In genomic region chr17:11432593-11432992, GRCm38 (mm10) we compare ENCODE assay signal across 27 mouse cellular contexts.
A peak's percentile ranks its signal among the peaks of the same experiment; 100 is the strongest.
DNase-seq lines count a peak whose midpoint lies in the region; ATAC-seq and TF ChIP-seq lines count a peak whose summit lies in the region.
"Had no signal": no experiment of that assay in that cellular context is flagged by ENCODE, and none has a peak within 500 bp of the region (broad histone marks: within the 10 kb centered on the region; RNA-seq: fewer than 3 reads in every experiment).

No protein-coding gene starts in this region.

- no peaks in the 10 kb centered on the region for H3K4me1 ChIP-seq in hindbrain, postnatal 0 days (ENCODE audit: insufficient read depth, low read length)
- H3K4me1 ChIP-seq in hindbrain, embryonic 12.5 days, result no peaks in the 10 kb centered on the region
- H3K4me1 ChIP-seq in midbrain, postnatal 0 days (ENCODE audit: insufficient read depth, low read length), result no peaks in the 10 kb centered on the region
- no peaks in the 10 kb centered on the region for H3K4me1 ChIP-seq in midbrain, embryonic 14.5 days (ENCODE audit: control insufficient read depth, insufficient read depth, low read length)
- H3K4me1 ChIP-seq: embryonic facial prominence, embryonic 15.5 days; heart, embryonic 12.5 days; heart, embryonic 15.5 days; hindbrain, embryonic 15.5 days; intestine, embryonic 15.5 days had no signal

- no peaks in the 10 kb centered on the region for H3K9me3 ChIP-seq in hindbrain, postnatal 0 days (ENCODE audit: low read length)
- no peaks in the 10 kb centered on the region for H3K9me3 ChIP-seq in hindbrain, embryonic 12.5 days (replicated peaks)
- H3K9me3 ChIP-seq in midbrain, postnatal 0 days (ENCODE audit: low read length), result no peaks in the 10 kb centered on the region
- H3K9me3 ChIP-seq in midbrain, embryonic 14.5 days (ENCODE audit: control insufficient read depth, low read length), result no peaks in the 10 kb centered on the region
- H3K9me3 ChIP-seq: embryonic facial prominence, embryonic 15.5 days; heart, embryonic 15.5 days; hindbrain, embryonic 15.5 days; intestine, embryonic 15.5 days had no signal

- ATAC-seq in hindbrain, postnatal 0 days, result no peak
- no peak for ATAC-seq in hindbrain, embryonic 12.5 days (ENCODE audit: low FRiP score)
- no peak for ATAC-seq in midbrain, postnatal 0 days (ENCODE audit: low FRiP score)
- no peak for ATAC-seq in midbrain, embryonic 14.5 days (ENCODE audit: low FRiP score, low TSS enrichment)
- ATAC-seq: forebrain, embryonic 14.5 days; forebrain, postnatal 0 days; intestine, embryonic 15.5 days had no signal

- H3K36me3 ChIP-seq in hindbrain, postnatal 0 days (ENCODE audit: insufficient read depth, low read length), result no peaks in the 10 kb centered on the region
- H3K36me3 ChIP-seq in hindbrain, embryonic 12.5 days, result no peaks in the 10 kb centered on the region
- H3K36me3 ChIP-seq in midbrain, postnatal 0 days (ENCODE audit: insufficient read depth, low read length), result no peaks in the 10 kb centered on the region
- H3K36me3 ChIP-seq in midbrain, embryonic 14.5 days (ENCODE audit: control insufficient read depth, insufficient read depth, low read length), result no peaks in the 10 kb centered on the region
- H3K36me3 ChIP-seq: embryonic facial prominence, embryonic 15.5 days; heart, embryonic 12.5 days; heart, embryonic 15.5 days; hindbrain, embryonic 15.5 days; intestine, embryonic 15.5 days had no signal

- H3K4me3 ChIP-seq in hindbrain, postnatal 0 days (ENCODE audit: low read length), result no peak overlapping the region
- no peak overlapping the region for H3K4me3 ChIP-seq in hindbrain, embryonic 12.5 days
- no peak overlapping the region for H3K4me3 ChIP-seq in midbrain, postnatal 0 days (ENCODE audit: low read depth, low read length)
- H3K4me3 ChIP-seq in midbrain, embryonic 14.5 days (replicated peaks; ENCODE audit: low read depth, low read length), result no peak overlapping the region
- H3K4me3 ChIP-seq: embryonic facial prominence, embryonic 15.5 days; gastrocnemius, adult 2 months; heart, embryonic 12.5 days; heart, embryonic 15.5 days; hindbrain, embryonic 15.5 days; intestine, embryonic 15.5 days had no signal

- H3K4me2 ChIP-seq in hindbrain, postnatal 0 days (ENCODE audit: low read depth, low read length), result no peak overlapping the region
- no peak overlapping the region for H3K4me2 ChIP-seq in hindbrain, embryonic 12.5 days (replicated peaks)
- no peak overlapping the region for H3K4me2 ChIP-seq in midbrain, postnatal 0 days (ENCODE audit: low read depth, low read length, poor library complexity, severe bottlenecking)
- no peak overlapping the region for H3K4me2 ChIP-seq in midbrain, embryonic 14.5 days (ENCODE audit: low read length)
- H3K4me2 ChIP-seq: embryonic facial prominence, embryonic 15.5 days; heart, embryonic 12.5 days; heart, embryonic 15.5 days; hindbrain, embryonic 15.5 days; intestine, embryonic 15.5 days had no signal

- H3K27ac ChIP-seq in hindbrain, postnatal 0 days, result no peak overlapping the region
- no peak overlapping the region for H3K27ac ChIP-seq in hindbrain, embryonic 12.5 days
- H3K27ac ChIP-seq in midbrain, postnatal 0 days (ENCODE audit: low read depth, low read length), result no peak overlapping the region
- H3K27ac ChIP-seq in midbrain, embryonic 14.5 days (replicated peaks; ENCODE audit: low read depth, low read length), result no peak overlapping the region
- H3K27ac ChIP-seq: embryonic facial prominence, embryonic 15.5 days; gastrocnemius, adult 2 months; heart, embryonic 15.5 days; hindbrain, embryonic 15.5 days; intestine, embryonic 15.5 days had no signal

- no peak overlapping the region for H3K9ac ChIP-seq in hindbrain, postnatal 0 days (replicated peaks; ENCODE audit: low read length)
- H3K9ac ChIP-seq in hindbrain, embryonic 12.5 days, result no peak overlapping the region
- no peak overlapping the region for H3K9ac ChIP-seq in midbrain, postnatal 0 days (replicated peaks; ENCODE audit: low read length, poor library complexity, severe bottlenecking)
- H3K9ac ChIP-seq in midbrain, embryonic 14.5 days (replicated peaks; ENCODE audit: low read length), result no peak overlapping the region
- H3K9ac ChIP-seq: embryonic facial prominence, embryonic 15.5 days; forebrain, postnatal 0 days; heart, embryonic 12.5 days; heart, embryonic 15.5 days; hindbrain, embryonic 15.5 days; intestine, embryonic 15.5 days had no signal

- DNase-seq in cerebellum, postnatal 14 days, result peak; percentile 48 to 50
- DNase-seq in cerebellum, postnatal 36 days, result no peak
- peak; percentile 31 for DNase-seq in hindbrain, postnatal 0 days (ENCODE audit: low spot score)
- DNase-seq in midbrain, postnatal 0 days (ENCODE audit: low spot score), result peak; percentile 36
- no peak for DNase-seq in midbrain, embryonic 14.5 days
- DNase-seq in kidney, postnatal 4 days, result no peak
- DNase-seq: adrenal gland, adult 2 months; adrenal gland, postnatal 14 days; B cell, adult 2 months; cerebellum, adult 11-12 months; cerebellum, adult 8-10 months; cerebellum, postnatal 25 days; embryo, embryonic 11 days; forebrain, postnatal 0 days; gastrocnemius, adult 2 months; gastrocnemius, postnatal 14 days; heart, adult 18-20 months; heart, postnatal 10 days; heart, postnatal 4 days had no signal

- 67% methylated on average over 2 of the region's 2 CpGs for WGBS in hindbrain, postnatal 0 days
- 93% methylated on average over 2 of the region's 2 CpGs for WGBS in hindbrain, embryonic 12.5 days
- WGBS in midbrain, postnatal 0 days, result 90% methylated on average over 2 of the region's 2 CpGs
- 93% methylated on average over 2 of the region's 2 CpGs for WGBS in midbrain, embryonic 14.5 days

- H3K27me3 ChIP-seq in hindbrain, postnatal 0 days (ENCODE audit: insufficient read depth, low read length), result no peaks in the 10 kb centered on the region
- H3K27me3 ChIP-seq in hindbrain, embryonic 12.5 days, result no peaks in the 10 kb centered on the region
- H3K27me3 ChIP-seq in midbrain, postnatal 0 days (ENCODE audit: insufficient read depth, low read length), result no peaks in the 10 kb centered on the region
- no peaks in the 10 kb centered on the region for H3K27me3 ChIP-seq in midbrain, embryonic 14.5 days (ENCODE audit: control insufficient read depth, insufficient read depth, low read length)
- H3K27me3 ChIP-seq: CH12.LX; embryonic facial prominence, embryonic 15.5 days; heart, embryonic 12.5 days; heart, embryonic 15.5 days; hindbrain, embryonic 15.5 days; intestine, embryonic 15.5 days had no signal

- no peak for TF ChIP-seq CTCF in hindbrain, postnatal 0 days (IDR thresholded peaks at IDR 0.05; ENCODE audit: low read depth)
- no peak for TF ChIP-seq CTCF in midbrain, postnatal 0 days (IDR thresholded peaks at IDR 0.05)

Comparison
In these comparisons a context has a peak if more than half of its experiments do, and no peak if none do; other contexts are left out.
1. DNase-seq: peak in cerebellum, postnatal 14 days (2 of 2), hindbrain, postnatal 0 days (single experiment) and midbrain, postnatal 0 days (single experiment); none in cerebellum, postnatal 36 days (0 of 2), midbrain, embryonic 14.5 days (single experiment) and kidney, postnatal 4 days (0 of 2).